Mouse (Mus musculus) c-Kit-positive CD71-negative TER-119-negative erythroid progenitor cells, embryonic 14.5 days (primary cell): ENCODE data around the gene Igsf3.
A peak's percentile ranks its signal among the peaks of the same experiment; 100 is the strongest.
"Not testable (repeated sequence)": the region's sequence is repeated elsewhere in the genome, so short reads cannot be mapped to it uniquely, and the experiment has no call there.

Experiments
- DNase-seq: peaks from one replicate; pipeline ENCODE4 v3.0.0-alpha.2; 2013; ENCODE audit warnings: low read depth

Gene Igsf3

DNA sequence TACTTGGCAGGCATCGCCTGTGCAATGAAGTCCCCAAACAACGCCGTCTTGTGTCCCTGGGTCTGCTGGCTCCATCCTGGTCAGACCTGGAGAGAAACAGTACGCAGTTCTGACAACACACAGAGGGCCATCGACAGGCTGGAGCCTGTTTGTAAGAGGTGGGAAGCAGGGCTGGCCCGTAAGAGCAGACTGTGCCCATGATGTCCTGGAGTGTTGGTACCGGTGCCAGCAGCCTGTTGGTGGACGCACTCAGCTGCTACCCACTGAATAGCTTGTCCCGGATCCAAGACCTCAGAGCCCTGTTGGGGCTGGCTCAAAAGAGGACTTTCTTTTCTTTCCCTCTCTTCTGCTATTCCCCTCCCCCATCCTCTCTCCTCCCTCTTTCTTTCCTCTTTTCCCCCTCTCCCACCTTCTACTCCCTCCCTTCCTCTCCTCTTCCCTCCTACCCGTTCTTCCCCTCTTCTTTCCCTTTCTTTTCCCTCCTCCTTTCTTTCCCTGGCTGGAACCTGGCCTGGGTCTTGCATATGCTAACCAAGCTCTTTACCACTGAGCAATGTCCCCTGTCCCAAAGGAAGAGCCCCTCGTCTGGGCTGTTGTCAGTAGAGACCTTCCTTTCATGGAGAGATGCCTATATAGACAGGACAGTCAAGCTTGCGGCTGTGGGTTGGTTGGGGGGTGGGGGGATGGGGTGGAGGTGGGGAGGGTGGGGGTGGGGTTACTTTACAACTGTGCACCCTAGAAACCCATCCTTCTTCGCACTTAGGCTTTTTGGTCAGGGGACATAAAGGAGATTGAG, 27.9 kb downstream of the Igsf3 start:
- DNase-seq: no peak

DNA sequence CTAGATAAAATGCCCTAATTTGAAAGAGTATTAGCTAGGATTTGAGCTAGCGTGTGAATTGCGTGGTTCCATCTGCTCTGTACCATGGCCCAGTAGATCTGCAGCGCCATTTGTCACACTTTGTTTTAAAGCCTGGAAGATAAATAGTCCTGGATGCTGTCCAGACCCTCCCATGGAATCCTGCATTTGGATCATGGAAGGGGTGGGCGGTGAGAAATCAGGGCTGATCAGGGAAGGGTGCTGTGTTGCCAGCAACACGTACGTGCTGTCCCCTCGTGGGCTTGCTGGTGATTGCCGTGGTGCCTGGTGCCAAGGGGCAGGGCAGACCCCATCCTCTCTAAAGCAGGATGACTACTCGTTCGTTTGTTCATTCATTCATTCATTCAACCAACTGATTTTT, 28.6 kb downstream of the Igsf3 start:
- no peak for DNase-seq

- DNase-seq: no peak
Measured at GRCm38 (mm10) chr3:101406097-101406496, 29.2 kb downstream of the Igsf3 start.

- DNase-seq: no peak
Measured at GRCm38 (mm10) chr3:101407568-101407967, 30.7 kb downstream of the Igsf3 start.

- DNase-seq: no peak
Measured at GRCm38 (mm10) chr3:101408953-101409750, 32.3 kb downstream of the Igsf3 start.

DNA sequence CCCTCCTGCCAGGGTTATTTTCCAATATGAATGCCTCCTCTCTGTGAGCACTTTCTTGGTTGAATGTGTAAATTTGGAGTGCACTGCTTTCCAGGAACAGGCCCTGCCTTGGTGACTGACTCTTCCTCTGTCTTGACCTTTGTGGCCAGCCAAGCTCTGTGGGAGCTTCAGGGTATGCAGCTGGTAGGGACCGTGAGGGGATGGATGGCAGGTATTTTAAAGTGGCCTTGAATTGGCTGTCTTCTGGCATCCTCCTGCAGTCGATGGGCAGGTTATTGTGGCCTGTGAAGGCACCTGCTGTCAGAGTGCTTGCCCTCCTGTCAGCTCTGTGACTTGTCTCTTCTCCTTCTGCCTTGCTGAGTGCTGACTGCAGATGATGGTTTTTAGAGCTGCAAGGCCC, 33.3 kb downstream of the Igsf3 start:
- no peak for DNase-seq

GRCm38 (mm10) chr3:101410745-101411144, 33.9 kb downstream of the Igsf3 start:
- no peak for DNase-seq

- DNase-seq: no peak
Measured at GRCm38 (mm10) chr3:101411626-101412025, 34.7 kb downstream of the Igsf3 start.

- DNase-seq: no peak
Measured at GRCm38 (mm10) chr3:101412115-101412514, 35.2 kb downstream of the Igsf3 start.

DNA sequence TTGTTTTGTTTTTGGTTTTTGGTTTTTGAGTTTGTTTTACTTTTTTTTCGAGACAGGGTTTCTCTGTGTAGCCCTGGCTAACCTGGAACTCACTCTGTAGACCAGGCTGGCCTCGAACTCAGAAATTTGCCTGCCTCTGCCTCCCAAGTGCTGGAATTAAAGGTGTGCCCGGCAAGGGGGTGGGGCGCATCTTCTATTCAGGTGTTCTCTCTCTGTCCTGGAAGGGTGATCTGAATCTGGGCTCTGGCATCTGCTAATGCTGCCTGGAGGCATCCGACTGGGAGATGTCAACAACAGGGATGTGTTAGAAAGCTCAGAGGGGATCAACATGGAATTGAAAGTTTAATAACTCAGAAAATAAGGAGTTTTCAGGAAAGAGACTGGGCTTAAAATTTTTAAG, 36.1 kb downstream of the Igsf3 start:
- not testable (repeated sequence) for DNase-seq

- DNase-seq: peak; percentile 33
Measured at GRCm38 (mm10) chr3:101418740-101419652, 42.1 kb downstream of the Igsf3 start.

GRCm38 (mm10) chr3:101419653-101419994, 42.7 kb downstream of the Igsf3 start:
- no peak for DNase-seq

DNA sequence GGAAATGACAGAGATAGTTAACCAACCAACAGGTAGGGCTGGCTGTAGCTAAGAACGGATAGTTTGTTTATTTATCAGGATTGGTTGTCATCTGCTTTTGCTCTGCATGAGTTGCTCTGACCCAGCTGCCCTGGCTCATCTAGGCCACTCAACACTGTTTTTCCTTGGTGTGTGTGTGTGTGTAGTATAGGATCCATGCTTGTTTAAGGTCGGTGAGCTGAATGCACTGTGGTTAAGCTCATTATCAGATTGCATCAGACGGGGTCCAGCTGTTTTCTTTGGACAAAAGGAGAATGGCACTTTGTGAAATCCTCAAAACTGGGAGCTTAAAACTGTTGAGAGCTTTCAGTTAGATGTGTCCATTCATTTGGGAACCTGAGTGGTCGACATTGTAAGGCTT, 46.3 kb downstream of the Igsf3 start:
- no peak for DNase-seq

DNA sequence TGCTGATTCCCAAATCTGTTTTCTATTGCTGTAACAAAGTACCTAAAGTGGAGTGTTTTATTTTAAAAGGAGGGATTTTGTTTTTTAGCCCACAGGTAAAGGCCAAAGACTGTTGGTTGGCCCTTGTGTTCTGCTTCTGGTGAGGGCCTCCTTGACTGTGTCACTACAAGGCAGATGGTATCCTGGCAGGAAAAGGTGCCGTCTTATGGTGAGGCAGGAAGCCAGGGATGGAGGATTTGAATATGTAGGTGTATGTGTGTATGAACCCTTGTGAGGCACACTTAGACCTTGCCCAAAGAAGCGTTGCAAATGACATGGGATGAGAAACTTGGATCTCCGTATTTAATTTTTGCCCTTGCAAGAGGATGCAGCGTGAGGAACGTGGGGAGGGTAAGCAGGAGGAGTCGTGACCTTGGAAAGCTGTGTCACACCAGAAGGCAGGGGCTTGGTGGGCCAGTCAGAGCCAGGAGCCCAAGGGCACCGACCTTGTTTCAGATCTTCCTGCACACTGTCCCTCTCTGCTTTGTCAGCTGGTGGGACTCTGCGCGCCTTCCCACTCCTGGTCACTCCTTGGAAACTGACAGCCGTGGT, 47.5 kb downstream of the Igsf3 start:
- DNase-seq: no peak

- DNase-seq: no peak
Measured at GRCm38 (mm10) chr3:101429982-101430754, 53.3 kb downstream of the Igsf3 start.

GRCm38 (mm10) chr3:101430755-101431115, 53.9 kb downstream of the Igsf3 start:
- DNase-seq: no peak

- DNase-seq: no peak
Measured at GRCm38 (mm10) chr3:101435672-101436071, 58.8 kb downstream of the Igsf3 start.

GRCm38 (mm10) chr3:101436469-101436868, 59.6 kb downstream of the Igsf3 start:
- no peak for DNase-seq

GRCm38 (mm10) chr3:101437021-101437563, 60.2 kb downstream of the Igsf3 start:
- no peak for DNase-seq

GRCm38 (mm10) chr3:101443265-101443881, 66.5 kb downstream of the Igsf3 start:
- no peak for DNase-seq

DNA sequence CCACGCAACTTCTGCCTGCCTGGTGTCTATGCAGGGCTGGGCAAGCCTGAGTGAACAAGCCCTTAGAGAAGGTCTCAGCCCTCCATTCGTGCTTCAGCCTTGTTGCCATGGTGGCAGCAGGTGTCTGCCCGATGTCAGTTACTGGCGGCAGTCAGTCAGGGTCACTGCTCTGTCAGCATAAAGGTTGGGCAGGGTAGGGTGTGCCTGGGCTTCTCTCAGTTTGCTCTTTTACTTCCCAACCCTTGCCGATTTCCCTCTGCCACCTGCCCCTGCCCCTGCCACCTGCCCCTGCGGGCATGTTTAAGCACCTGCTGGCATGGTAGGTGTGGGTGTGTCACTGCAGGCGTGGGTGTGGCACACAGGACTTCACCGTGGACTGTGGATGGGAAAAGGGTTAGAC, 67.6 kb downstream of the Igsf3 start:
- no peak for DNase-seq
